Mouse (Mus musculus): ENCODE measurements at regions not wholly inside any gene's neighbourhood (a gene's known extent, or its start where the extent isn't known, plus 50 kb on each side); places are given as distances from the start of the nearest gene placed in this dataset.
A peak's percentile ranks its signal among the peaks of the same experiment; 100 is the strongest.

- no peak for DNase-seq (ENCODE audit: extremely low spot score in 1 of 2, low spot score in 1 of 2)
Measured at GRCm38 (mm10) chr3:62985033-62985432, 256.3 kb upstream of the Mme start.

DNA sequence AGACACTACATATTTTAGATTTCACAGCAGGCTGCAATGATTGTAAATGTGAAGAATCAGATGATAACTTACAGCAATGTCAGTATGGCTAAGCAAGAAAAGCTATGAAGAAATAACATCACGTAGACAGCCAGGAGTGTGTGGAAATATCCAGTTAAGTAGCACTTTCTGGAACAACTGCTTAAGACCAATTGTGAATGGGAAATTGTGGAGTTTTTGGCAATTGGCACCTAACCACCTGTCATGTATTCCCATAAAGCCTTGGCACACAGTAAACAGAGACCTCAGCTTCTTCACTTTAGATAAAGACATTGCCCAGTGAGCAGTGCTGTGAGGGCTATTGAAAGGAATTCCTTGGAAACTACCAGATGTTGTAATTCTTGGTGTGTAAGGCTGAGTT lies 264.4 kb upstream of the Mme start:
- no peak for DNase-seq (ENCODE audit: extremely low spot score in 1 of 2, low spot score in 1 of 2)

DNA sequence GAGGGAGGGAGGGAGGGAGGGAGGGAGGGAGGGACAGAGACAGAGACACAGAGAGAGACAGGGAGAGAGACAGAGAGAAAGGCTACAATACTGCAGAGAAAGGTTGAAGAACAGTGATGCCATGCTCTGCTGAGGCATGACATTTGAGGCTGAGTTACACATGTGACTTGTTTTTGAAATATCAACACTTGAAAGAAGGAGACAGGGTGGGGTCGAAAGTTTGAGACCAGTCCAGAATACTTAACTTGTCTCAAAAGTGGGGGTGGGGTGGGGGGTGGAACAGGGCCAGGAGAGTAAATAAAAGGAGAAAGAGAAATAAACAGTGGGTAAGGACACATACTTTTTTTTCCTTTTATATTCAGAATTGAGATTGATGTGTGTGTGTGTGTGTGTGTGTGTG lies 278.1 kb upstream of the Mme start:
- DNase-seq (ENCODE audit: extremely low spot score in 1 of 2, low spot score in 1 of 2), result no peak

DNA sequence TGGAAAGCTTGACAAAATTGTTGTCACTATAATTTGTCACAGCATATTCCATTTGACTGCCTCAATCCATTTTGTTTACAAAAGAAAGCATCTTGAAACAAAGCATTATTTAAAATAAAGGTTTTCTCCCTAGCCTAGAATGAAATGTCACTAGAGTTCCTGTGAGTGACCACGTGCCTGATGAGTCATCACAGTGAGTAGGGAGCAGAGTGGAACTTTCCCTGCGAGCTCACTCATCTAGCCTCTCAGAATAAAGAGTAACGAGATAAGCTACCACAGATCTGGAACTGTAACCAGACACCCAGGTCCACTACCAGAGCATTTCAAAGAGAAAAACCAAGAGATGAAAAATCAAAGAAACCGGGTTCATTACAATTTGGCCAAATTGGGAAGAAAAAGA lies 278.7 kb upstream of the Mme start:
- no peak for DNase-seq (ENCODE audit: extremely low spot score in 1 of 2, low spot score in 1 of 2)

DNA sequence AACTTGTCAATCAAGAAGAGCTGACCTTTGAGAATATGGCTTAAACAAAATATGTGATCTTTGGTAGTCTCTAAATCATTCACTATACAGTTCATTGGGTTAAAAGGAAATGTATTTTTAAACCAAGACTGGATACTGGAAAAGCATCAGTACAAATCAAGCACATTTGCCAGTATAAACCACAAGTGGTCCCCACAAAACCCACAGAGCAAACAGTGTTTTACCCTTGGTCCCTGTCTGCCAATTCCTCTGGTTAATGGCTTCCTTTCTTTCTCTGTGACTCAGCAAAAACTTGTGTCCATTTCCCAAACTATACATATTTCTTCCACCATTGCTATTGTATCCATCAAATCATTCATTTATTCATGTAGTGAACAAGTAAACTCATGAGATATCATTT lies 296.0 kb upstream of the Mme start:
- no peak for DNase-seq (ENCODE audit: extremely low spot score in 1 of 2, low spot score in 1 of 2)

- DNase-seq (ENCODE audit: extremely low spot score in 1 of 2, low spot score in 1 of 2), result no peak
Measured at GRCm38 (mm10) chr3:62938601-62939000, 302.7 kb upstream of the Mme start.

- no peak for DNase-seq (ENCODE audit: extremely low spot score in 1 of 2, low spot score in 1 of 2)
Measured at GRCm38 (mm10) chr3:62924441-62924840, 316.9 kb upstream of the Mme start.

DNA sequence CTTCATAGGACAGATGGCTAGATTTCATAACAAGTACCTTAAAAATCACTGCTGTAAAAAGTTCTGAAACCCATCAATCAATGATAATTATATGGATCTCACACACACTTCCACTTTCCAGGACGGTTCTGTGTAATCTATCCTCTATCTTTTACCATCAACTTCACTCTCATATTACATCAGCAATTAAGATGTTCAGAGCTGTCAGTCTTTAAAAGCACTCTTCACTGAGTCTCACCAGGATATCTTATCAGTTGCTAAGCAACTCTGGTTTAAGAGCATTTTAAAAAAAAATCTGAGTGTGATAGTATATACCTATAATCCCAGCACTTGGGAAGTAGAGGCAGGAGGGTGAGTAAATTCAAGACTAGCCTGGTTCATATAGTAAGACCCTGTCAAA lies 312.0 kb upstream of the Gpr149 start:
- DNase-seq (ENCODE audit: extremely low spot score in 1 of 2, low spot score in 1 of 2), result no peak

GRCm38 (mm10) chr3:62885104-62885503 lies 280.2 kb upstream of the Gpr149 start:
- DNase-seq (ENCODE audit: extremely low spot score in 1 of 2, low spot score in 1 of 2), result no peak

DNA sequence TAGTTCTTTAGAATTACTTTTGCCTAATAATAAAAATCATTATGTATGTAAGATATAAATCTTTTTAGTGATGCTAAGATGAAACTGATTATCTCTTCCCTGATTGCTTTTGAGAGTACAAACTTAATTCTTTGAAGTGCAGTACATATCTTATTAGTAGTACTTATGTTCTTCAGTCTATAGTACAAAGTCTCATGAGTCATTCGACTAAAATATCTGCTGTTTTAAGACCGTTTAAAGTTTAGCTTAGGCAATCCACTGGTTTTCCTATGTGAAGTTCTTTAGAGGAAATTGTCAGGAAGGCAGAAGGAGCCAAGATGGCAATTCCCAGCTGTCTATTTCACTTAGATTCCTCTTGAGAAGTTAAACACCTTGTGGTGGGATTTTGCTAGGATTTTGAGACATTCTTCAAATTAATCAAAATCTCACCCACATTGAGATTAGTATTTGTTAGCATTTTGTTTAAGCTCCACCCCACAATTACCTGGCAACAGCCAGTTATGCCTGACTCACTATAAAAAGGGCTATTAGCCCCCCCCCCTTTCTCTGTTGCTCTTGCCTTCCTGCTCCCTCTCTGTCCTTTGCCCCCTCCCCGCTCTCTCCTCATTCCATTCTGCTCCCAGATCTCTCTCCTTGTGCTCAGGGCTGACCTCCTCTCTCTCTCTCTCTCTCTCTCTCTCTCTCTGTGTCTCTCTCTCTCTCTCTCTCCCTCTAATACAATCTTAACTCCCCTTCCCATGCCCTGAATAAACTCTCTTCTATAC lies 277.6 kb upstream of the Gpr149 start:
- DNase-seq (ENCODE audit: extremely low spot score in 1 of 2, low spot score in 1 of 2), result no peak

DNA sequence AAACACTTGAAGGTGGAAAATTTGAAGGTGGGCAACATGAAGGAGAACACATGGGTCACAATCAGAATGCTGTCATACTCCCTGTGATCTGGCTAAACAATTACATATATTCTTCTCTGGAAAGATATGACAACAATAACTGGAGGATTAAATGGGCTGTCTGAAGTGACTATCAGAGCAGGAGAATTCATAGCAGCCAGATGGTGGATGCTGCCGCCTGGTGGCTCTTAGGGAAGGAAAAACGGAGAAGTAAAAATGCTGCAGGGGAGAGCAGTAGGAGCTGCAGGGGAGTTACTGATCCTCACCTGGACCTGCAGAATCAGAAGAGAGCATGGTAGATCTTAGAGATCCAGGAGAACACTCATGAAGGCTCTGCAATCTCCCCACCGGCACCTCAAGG lies 255.8 kb upstream of the Gpr149 start:
- DNase-seq (ENCODE audit: extremely low spot score in 1 of 2, low spot score in 1 of 2), result peak; percentile 7 to 28

DNA sequence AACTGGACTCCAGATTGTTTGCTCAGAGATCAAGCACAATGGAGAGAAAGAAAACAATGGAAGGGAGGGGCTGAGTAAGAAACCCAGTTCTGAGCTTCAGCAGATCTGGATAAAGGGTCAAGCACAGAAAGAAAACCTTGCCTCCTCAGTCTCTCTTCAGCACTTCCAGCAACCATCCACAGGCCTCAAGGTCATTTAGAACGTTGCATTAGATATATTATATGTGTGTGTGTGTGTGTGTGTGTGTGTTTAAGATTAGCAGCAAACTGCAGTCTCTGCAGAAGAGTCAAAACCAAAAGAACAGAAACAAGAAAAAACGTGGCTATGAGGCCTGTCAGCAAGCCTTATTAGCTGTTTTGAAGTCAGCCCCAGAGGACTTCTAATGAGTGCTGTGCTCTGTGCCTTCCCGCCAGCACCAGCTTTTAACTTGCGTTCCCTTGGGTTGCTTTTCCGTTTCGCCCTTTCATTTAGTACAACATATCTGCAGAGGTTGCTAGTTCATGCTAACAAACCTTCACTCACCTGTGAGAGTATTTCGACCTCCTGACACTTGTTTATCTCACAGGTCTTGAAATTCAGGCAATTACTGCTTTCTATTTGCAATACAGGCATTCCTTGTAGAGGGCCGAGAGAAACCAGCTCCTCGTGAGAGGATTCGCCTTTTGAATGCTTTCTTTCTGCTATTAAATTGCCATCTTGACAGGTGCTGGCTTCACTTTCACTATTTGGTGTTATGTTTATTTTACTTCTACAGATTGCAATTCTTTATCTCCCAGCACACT lies 230.9 kb upstream of the Gpr149 start:
- DNase-seq (ENCODE audit: extremely low spot score in 1 of 2, low spot score in 1 of 2), result no peak

DNA sequence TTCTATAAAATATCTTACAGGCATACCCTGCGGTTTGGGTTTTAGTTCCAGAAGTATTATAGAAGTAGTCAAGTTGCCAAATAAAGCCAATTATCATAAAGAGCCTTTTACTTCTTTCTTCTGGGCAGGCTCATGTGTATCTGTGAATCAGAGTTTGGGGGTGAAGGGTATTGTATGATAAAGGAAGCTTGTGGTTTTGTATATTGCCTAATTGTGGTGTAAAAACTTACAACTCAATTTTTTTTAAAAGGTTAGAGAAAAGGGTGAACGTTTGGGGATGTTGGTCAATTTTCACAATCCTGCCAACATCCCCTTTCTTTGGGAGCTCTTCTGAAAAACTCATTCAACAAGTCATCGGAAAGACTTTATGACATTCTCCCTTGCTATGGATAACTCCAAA lies 219.0 kb upstream of the Gpr149 start:
- DNase-seq (ENCODE audit: extremely low spot score in 1 of 2, low spot score in 1 of 2), result no peak

GRCm38 (mm10) chr3:62801044-62801443 lies 196.1 kb upstream of the Gpr149 start:
- no peak for DNase-seq (ENCODE audit: extremely low spot score in 1 of 2, low spot score in 1 of 2)

DNA sequence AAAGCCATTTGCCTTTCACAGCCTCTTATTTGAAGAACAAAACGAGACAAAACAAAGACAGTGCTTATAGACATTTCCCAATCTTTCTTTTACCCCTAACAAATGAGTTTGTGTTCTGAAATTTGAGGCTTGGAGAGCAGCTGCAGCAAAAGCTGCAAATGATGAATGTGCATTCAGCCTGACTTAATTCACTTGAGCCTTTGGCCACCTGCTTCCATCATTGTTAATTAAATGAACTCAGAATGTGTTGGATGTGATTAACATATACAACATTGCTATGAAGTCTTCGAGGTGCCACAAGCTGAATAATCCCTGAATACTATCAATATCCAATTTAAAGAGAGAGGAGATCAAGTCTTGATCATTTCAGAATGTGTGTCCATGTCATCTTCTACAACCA lies 181.3 kb upstream of the Gpr149 start:
- no peak for DNase-seq (ENCODE audit: extremely low spot score in 1 of 2, low spot score in 1 of 2)
